Mouse (Mus musculus) liver, postnatal 0 days (tissue): ENCODE measurements at regions not wholly inside any gene's neighbourhood (a gene's known extent, or its start where the extent isn't known, plus 50 kb on each side); places are given as distances from the start of the nearest gene placed in this dataset.

Source experiments
- CTCF ChIP-seq: sonication (generic); IDR thresholded peaks from 2 replicates; pipeline ENCODE4 v1.5.1; 2016; ENCODE audit warnings: antibody characterized with exemption, low read depth
- EP300 ChIP-seq: IDR thresholded peaks from 2 replicates; pipeline ENCODE4 v1.6.1; 2016; ENCODE audit warnings: antibody characterized with exemption, low read depth, mild to moderate bottlenecking

DNA sequence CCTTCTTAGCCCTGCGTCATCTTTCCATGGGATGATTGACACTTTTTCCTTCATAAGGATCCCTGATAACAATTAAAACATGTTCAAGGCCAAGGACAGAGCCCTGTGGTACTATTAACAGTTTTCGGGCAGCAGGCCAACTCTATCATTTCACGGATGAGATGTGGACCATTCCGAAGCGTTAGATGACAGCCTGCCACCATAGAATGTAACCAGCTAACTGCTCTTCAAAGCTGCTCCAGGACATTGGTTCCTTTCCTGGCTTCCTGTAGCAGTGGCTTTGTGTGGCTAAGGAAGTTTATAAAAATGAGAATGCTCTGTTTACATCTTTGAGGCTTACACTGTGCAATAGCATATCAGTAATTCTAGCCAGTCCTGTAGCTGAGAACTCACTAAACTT is 582.6 kb upstream of the Clint1 start:
- TF ChIP-seq CTCF (no peak), EP300 (no peak)
